Mouse (Mus musculus): ENCODE data around the gene Olfr921. TPM values are rescaled to one million over a fixed set of nuclear protein-coding genes. Genes with fewer than 3 reads are reported as not detected.

The Olfr921 gene
- 0.13 TPM in 1 of 2 replicates, not detected in the other for polyA plus RNA-seq (2012; rRNA removed)

DNA sequence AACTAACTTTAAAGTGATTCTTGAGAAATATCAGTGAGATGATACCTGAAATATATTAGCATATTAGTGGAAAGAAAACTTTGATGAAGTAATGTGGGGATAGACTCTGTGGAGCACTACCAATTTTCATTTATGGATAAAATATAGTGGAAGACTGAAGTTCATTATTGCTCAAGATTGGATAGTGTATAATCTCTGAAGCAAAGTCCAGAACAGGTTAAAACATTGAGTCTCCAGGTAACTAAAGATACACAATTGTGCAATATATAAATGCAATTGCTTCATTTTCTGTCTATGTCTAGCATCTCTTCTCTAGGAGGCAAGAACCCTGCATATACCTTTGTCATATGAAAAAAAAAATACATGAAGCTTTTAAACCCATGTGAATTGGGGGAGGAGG lies at the start of gene Olfr921:
Olfr921 (plus strand) TSS at position 301 of the 400 bp plus-strand sequence.
- Histone ChIP-seq H3K4me1 (ENCODE audit: control insufficient read depth, insufficient read depth, low read length) (no peaks in the 10 kb centered on the region), H3K4me3 (replicated peaks; ENCODE audit: extremely low read depth, low read depth, low read length) (no peak within 1 kb of the TSS)
- no peak for TF ChIP-seq CTCF (IDR thresholded peaks at IDR 0.05; ENCODE audit: insufficient read depth, low read length)
- no peak for TF ChIP-seq POLR2A (IDR thresholded peaks at IDR 0.05; ENCODE audit: borderline replicate concordance, extremely low read depth, low read depth, low read length)

DNA sequence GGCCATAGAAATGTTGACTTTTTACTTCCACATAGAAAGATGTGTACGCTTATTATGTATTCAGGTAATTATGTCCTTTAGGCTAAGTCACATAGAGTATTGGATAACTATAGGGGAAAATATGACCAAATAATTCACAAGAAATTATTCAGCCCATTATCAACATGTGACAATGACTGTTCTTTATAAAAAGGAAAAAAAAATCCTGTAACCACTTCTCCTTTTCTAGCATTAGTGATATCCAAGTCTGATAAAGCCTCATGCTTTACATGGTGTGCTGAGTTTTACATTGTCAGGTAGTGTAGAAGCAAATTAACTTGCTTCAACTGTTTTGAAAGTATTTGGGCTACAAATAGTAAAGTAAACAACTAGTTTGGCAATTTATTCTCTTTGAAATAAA lies 48.8 kb upstream of the Olfr921 start:
- peaks cover 8% of the 10 kb centered on the region for H3K4me1 ChIP-seq (ENCODE audit: control insufficient read depth, insufficient read depth, low read length)
- DNase-seq, result no peak
- H3K4me3 ChIP-seq (replicated peaks; ENCODE audit: extremely low read depth, low read depth, low read length), result no peak overlapping the region
- 93% methylated on average over 1 of the region's 1 CpGs for WGBS
- no peak for TF ChIP-seq CTCF (IDR thresholded peaks at IDR 0.05; ENCODE audit: insufficient read depth, low read length)
- no peak for TF ChIP-seq POLR2A (IDR thresholded peaks at IDR 0.05; ENCODE audit: borderline replicate concordance, extremely low read depth, low read depth, low read length)

More for the DNA sequence above, at the start of gene Olfr921:
- no peak for DNase-seq

DNA sequence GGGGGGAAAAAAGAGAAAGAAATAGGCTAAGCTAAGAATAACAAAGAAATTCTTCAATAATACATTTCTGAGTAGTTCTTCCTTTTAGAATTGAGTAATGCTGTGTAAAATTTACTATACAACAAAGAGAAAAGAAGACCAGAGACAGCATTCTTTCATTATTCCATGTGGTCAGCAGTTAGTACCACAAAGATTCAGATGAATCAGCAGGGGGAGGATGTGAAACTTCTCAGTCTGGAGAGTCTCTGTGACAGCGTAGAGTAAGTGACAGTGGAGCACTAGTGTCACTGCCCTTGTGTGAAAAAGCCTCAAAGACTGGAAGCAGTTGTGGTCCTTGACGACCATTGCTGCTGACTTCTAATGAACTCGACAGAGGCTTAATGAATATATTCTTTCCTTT lies 44.6 kb upstream of the Olfr921 start:
- no peak for DNase-seq
- Histone ChIP-seq H3K4me3 (replicated peaks; ENCODE audit: extremely low read depth, low read depth, low read length) (no peak overlapping the region), H3K4me1 (ENCODE audit: control insufficient read depth, insufficient read depth, low read length) (no peaks in the 10 kb centered on the region)
- no peak for TF ChIP-seq POLR2A (IDR thresholded peaks at IDR 0.05; ENCODE audit: borderline replicate concordance, extremely low read depth, low read depth, low read length)
- TF ChIP-seq CTCF (IDR thresholded peaks at IDR 0.05; ENCODE audit: insufficient read depth, low read length), result no peak
- WGBS, result 76% methylated on average over 3 of the region's 3 CpGs

GRCm38 (mm10) chr9:38741408-38741807 lies 31.5 kb upstream of the Olfr921 start:
- TF ChIP-seq POLR2A (IDR thresholded peaks at IDR 0.05; ENCODE audit: borderline replicate concordance, extremely low read depth, low read depth, low read length) (no peak), CTCF (IDR thresholded peaks at IDR 0.05; ENCODE audit: insufficient read depth, low read length) (no peak)

GRCm38 (mm10) chr9:38744619-38745315 lies 28.1 kb upstream of the Olfr921 start:
- no peaks in the 10 kb centered on the region for H3K4me1 ChIP-seq (ENCODE audit: control insufficient read depth, insufficient read depth, low read length)
- DNase-seq, result no peak
- no peak overlapping the region for H3K4me3 ChIP-seq (replicated peaks; ENCODE audit: extremely low read depth, low read depth, low read length)
- 93% methylated on average over 4 of the region's 4 CpGs for WGBS
- TF ChIP-seq CTCF (IDR thresholded peaks at IDR 0.05; ENCODE audit: insufficient read depth, low read length) (no peak), POLR2A (IDR thresholded peaks at IDR 0.05; ENCODE audit: borderline replicate concordance, extremely low read depth, low read depth, low read length) (no peak)

More at GRCm38 (mm10) chr9:38741408-38741807, 31.5 kb upstream of the Olfr921 start:
- Histone ChIP-seq H3K4me3 (replicated peaks; ENCODE audit: extremely low read depth, low read depth, low read length) (no peak overlapping the region), H3K4me1 (ENCODE audit: control insufficient read depth, insufficient read depth, low read length) (no peaks in the 10 kb centered on the region)
- DNase-seq, result no peak
- WGBS, result 88% methylated on average over 1 of the region's 1 CpGs

DNA sequence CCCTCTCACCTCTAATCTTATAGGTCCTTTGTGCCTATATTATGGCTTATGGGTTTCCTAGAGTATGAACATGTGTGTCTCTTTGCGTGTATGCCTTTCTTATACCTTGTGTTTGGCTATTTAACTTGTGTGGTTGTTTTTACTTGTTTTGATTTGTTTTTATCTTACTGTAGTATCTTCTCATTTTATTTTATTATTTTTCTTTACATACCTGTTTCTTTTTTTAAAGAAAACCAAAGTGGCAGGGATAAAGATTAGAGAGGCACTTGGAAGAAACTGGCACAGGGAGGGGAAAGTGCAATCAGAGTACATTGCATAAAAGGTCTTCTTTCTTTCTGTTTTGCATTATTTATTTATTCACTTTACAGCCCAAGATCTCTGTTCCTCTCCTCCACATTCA lies 20.9 kb upstream of the Olfr921 start, which contains the start of gene Olfr920:
Olfr920 (plus strand) TSS at position 301 of the 400 bp plus-strand sequence.
- no peak within 1 kb of the TSS for H3K4me3 ChIP-seq (replicated peaks; ENCODE audit: extremely low read depth, low read depth, low read length)
- 91% methylated on average over 1 of the region's 1 CpGs for WGBS
- DNase-seq, result no peak
- TF ChIP-seq CTCF (IDR thresholded peaks at IDR 0.05; ENCODE audit: insufficient read depth, low read length), result no peak
- TF ChIP-seq POLR2A (IDR thresholded peaks at IDR 0.05; ENCODE audit: borderline replicate concordance, extremely low read depth, low read depth, low read length), result no peak
- H3K4me1 ChIP-seq (ENCODE audit: control insufficient read depth, insufficient read depth, low read length), result no peaks in the 10 kb centered on the region

- Histone ChIP-seq H3K4me1 (ENCODE audit: control insufficient read depth, insufficient read depth, low read length) (no peaks in the 10 kb centered on the region), H3K4me3 (replicated peaks; ENCODE audit: extremely low read depth, low read depth, low read length) (no peak overlapping the region)
- 71% methylated on average over 2 of the region's 2 CpGs for WGBS
- TF ChIP-seq POLR2A (IDR thresholded peaks at IDR 0.05; ENCODE audit: borderline replicate concordance, extremely low read depth, low read depth, low read length) (no peak), CTCF (IDR thresholded peaks at IDR 0.05; ENCODE audit: insufficient read depth, low read length) (no peak)
- no peak for DNase-seq
Measured at GRCm38 (mm10) chr9:38792689-38793088, 19.8 kb downstream of the Olfr921 start.

- no peaks in the 10 kb centered on the region for H3K4me1 ChIP-seq (ENCODE audit: control insufficient read depth, insufficient read depth, low read length)
- DNase-seq, result no peak
- H3K4me3 ChIP-seq (replicated peaks; ENCODE audit: extremely low read depth, low read depth, low read length), result no peak overlapping the region
- no peak for TF ChIP-seq CTCF (IDR thresholded peaks at IDR 0.05; ENCODE audit: insufficient read depth, low read length)
- TF ChIP-seq POLR2A (IDR thresholded peaks at IDR 0.05; ENCODE audit: borderline replicate concordance, extremely low read depth, low read depth, low read length), result no peak
Measured at GRCm38 (mm10) chr9:38805696-38806095, 32.8 kb downstream of the Olfr921 start.

DNA sequence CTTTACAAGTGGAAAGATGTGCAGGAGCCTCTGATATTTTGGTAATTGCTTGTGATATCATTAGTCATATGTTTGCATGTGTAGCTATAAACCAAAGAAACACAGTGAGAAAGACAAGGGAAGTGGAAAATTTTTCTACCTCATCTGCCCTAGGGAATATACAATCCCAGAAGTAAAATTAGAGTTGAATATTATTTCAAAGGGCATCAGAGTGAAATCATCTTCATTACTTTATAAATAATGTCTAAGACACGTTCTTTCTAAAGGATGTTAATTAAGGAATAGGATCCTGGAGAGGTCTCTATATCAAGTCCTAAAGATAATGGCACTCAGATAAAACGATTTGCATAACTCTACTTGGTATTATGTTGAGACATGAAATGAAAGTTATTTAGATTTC lies 41.4 kb downstream of the Olfr921 start, which contains the start of gene Olfr922:
Olfr922 (plus strand) TSS at position 301 of the 400 bp plus-strand sequence.
- H3K4me1 ChIP-seq (ENCODE audit: control insufficient read depth, insufficient read depth, low read length), result no peaks in the 10 kb centered on the region
- TF ChIP-seq CTCF (IDR thresholded peaks at IDR 0.05; ENCODE audit: insufficient read depth, low read length) (no peak), POLR2A (IDR thresholded peaks at IDR 0.05; ENCODE audit: borderline replicate concordance, extremely low read depth, low read depth, low read length) (no peak)
- no peak within 1 kb of the TSS for H3K4me3 ChIP-seq (replicated peaks; ENCODE audit: extremely low read depth, low read depth, low read length)
- no peak for DNase-seq
- 51% methylated on average over 2 of the region's 2 CpGs for WGBS

- DNase-seq, result no peak
- TF ChIP-seq POLR2A (IDR thresholded peaks at IDR 0.05; ENCODE audit: borderline replicate concordance, extremely low read depth, low read depth, low read length) (no peak), CTCF (IDR thresholded peaks at IDR 0.05; ENCODE audit: insufficient read depth, low read length) (no peak)
- no peaks in the 10 kb centered on the region for H3K4me1 ChIP-seq (ENCODE audit: control insufficient read depth, insufficient read depth, low read length)
- WGBS, result 76% methylated on average over 1 of the region's 1 CpGs
- no peak overlapping the region for H3K4me3 ChIP-seq (replicated peaks; ENCODE audit: extremely low read depth, low read depth, low read length)
Measured at GRCm38 (mm10) chr9:38815458-38815986, 42.7 kb downstream of the Olfr921 start.
